Mouse (Mus musculus): ENCODE results near the gene Ifnl2. TPM values are rescaled to one million over a fixed set of nuclear protein-coding genes. Genes with fewer than 3 reads are reported as not detected.
"Not testable (repeated sequence)": the region's sequence is repeated elsewhere in the genome, so short reads cannot be mapped to it uniquely, and the experiment has no call there.

The Ifnl2 gene
- polyA plus RNA-seq, 1 experiment: not detected

DNA sequence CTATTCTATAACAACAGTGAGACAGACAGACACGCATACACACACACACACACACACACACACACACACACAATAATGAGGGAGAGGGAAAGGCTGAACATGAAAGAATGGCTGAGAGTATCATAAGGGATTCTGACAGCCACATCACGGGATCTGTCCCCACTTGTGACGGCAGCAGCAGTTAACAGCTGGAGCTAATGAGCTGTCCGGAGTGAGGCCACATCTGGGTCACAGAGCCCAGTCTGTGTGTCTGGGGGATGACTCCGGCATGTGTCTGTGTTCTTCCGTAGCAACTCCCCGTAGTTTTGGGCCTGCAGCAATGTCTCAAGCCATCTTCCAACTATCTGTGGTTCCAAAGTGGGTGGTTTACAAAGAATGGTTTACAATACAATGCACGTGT, 21.8 kb upstream of the Ifnl2 start:
- Histone ChIP-seq H3K4me1 (ENCODE audit: control insufficient read depth, insufficient read depth, low read length) (peaks cover 19% of the 10 kb centered on the region), H3K4me3 (ENCODE audit: control insufficient read depth, low read depth, low read length) (no peak overlapping the region), H3K27ac (ENCODE audit: control insufficient read depth, insufficient read depth, low read depth, low read length) (no peak overlapping the region), H3K36me3 (ENCODE audit: control insufficient read depth, insufficient read depth, low read length) (no peaks in the 10 kb centered on the region), H3K27me3 (ENCODE audit: control insufficient read depth, insufficient read depth, low read length) (no peaks in the 10 kb centered on the region)
- no peak for TF ChIP-seq POLR2A (IDR thresholded peaks at IDR 0.05; ENCODE audit: control insufficient read depth, low read depth, low read length)
- no peak for TF ChIP-seq CTCF (IDR thresholded peaks at IDR 0.05; ENCODE audit: control insufficient read depth, insufficient read depth, insufficient replicate concordance, low read depth, low read length)

DNA sequence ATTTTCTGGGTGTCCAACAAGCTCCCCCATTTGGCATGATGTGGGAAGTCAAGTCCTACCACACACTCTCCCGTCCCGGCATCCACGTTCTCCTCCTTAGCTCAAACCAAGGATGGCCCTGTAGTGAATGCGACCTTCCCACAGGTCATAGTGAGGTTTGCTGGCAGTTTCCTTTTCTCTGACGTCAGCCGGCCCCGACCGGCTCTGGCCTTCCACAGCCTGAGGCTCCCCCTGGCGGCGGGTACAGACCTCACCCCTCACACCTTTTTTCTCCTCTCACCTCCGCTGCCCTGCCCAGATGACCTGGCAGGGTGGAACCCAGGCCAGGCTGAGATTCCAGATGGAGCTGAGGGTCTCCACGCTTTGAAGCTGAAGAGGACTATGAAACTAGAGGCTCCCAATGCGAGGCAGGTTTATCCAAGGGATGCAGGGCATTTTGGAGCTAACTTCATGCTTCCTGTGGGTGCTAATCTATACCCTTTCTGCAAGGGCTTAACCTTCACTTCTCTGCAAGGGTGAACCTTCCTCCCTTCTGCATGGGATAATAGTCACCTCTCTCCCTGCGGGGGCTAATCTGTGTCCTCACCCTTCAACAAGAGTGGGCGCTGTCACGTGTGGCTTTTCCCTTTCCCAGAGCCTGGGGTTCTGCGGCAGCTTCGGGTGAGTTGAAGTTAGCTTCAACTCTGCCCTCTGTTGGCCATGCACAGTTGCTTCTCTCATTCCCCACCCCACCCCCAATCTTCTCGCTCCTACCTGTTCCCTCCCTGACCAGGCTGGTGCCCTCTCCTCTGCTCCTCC, 17.9 kb upstream of the Ifnl2 start:
- Histone ChIP-seq H3K27ac (ENCODE audit: control insufficient read depth, insufficient read depth, low read depth, low read length) (peak overlapping the region; percentile 1; the same call in 1 of the 2 replicates), H3K36me3 (ENCODE audit: control insufficient read depth, insufficient read depth, low read length) (no peaks in the 10 kb centered on the region), H3K4me1 (ENCODE audit: control insufficient read depth, insufficient read depth, low read length) (peaks cover 14% of the 10 kb centered on the region), H3K4me3 (ENCODE audit: control insufficient read depth, low read depth, low read length) (peak overlapping the region; percentile 64), H3K27me3 (ENCODE audit: control insufficient read depth, insufficient read depth, low read length) (no peaks in the 10 kb centered on the region)
- TF ChIP-seq POLR2A (IDR thresholded peaks at IDR 0.05; ENCODE audit: control insufficient read depth, low read depth, low read length) (no peak), CTCF (IDR thresholded peaks at IDR 0.05; ENCODE audit: control insufficient read depth, insufficient read depth, insufficient replicate concordance, low read depth, low read length) (peak; percentile 81)

DNA sequence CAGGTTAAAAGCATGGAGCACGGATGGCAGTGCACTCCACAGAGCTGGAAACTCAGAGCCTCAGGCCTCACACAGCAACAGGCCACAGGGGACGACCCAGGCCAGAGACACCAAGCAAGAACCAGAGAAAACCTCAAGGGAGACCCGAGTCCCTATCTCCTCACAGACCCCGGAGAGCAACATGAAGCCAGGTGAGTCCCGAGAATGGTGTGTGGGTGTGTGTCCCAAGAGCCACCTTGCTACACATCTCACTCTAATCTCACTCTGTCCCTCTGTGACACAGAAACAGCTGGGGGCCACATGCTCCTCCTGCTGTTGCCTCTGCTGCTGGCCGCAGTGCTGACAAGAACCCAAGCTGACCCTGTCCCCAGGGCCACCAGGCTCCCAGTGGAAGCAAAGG, 12.3 kb upstream of the Ifnl2 start, which contains the start of gene Ifnl3:
Gene Ifnl3, plus strand, starts transcription at position 301 of the 400 bp plus-strand sequence.
- not testable (repeated sequence) for H3K36me3 ChIP-seq (ENCODE audit: control insufficient read depth, insufficient read depth, low read length); H3K27ac ChIP-seq (ENCODE audit: control insufficient read depth, insufficient read depth, low read depth, low read length); H3K27me3 ChIP-seq (ENCODE audit: control insufficient read depth, insufficient read depth, low read length); H3K4me3 ChIP-seq (ENCODE audit: control insufficient read depth, low read depth, low read length); H3K4me1 ChIP-seq (ENCODE audit: control insufficient read depth, insufficient read depth, low read length)

DNA sequence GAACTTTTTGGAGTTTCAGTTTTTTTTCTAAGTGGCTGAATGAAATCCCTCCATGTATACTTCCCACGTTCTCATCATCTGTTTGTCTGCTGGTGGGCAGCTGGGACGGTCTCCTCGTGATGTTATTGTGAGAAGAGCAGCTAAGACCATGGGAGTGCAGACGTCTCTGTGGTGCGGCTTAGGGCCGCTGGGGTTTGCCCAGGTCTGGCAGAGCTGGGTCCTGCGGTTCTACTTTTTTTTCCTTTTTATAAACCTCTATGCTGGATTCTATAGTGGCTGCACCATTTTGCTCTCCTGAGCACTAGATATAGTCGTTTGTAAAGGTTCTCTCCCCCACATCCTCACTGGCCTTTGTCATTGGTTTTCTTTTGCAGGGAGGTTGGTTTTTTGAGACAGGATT, 1.2 kb upstream of the Ifnl2 start:
- no peak overlapping the region for H3K27ac ChIP-seq (ENCODE audit: control insufficient read depth, insufficient read depth, low read depth, low read length)

DNA sequence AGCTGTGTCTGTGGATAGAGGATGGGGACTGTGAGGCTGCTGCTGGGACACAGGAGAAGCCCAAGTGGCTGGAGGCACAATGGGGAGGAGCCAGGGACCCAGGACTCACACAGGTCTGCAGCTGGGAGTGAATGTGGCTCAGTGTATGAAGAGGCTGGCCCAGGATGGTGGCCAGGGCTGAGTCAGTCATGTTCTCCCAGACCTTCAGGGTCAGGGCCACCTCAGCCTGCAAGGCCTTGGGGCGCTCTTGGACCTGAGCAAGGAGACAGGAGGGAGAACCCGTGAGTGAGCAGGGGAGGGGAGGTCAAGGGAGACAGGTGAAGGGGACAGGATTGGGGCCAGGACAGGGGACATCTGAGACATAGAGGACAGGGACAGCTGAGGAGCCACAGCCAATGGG, 1.1 kb downstream of the Ifnl2 start:
- H3K27ac ChIP-seq (ENCODE audit: control insufficient read depth, insufficient read depth, low read depth, low read length); H3K4me3 ChIP-seq (ENCODE audit: control insufficient read depth, low read depth, low read length); H3K27me3 ChIP-seq (ENCODE audit: control insufficient read depth, insufficient read depth, low read length); H3K4me1 ChIP-seq (ENCODE audit: control insufficient read depth, insufficient read depth, low read length); H3K36me3 ChIP-seq (ENCODE audit: control insufficient read depth, insufficient read depth, low read length): not testable (repeated sequence)

More for the DNA sequence above, 1.2 kb upstream of the Ifnl2 start:
- Histone ChIP-seq H3K4me3 (ENCODE audit: control insufficient read depth, low read depth, low read length) (no peak overlapping the region), H3K4me1 (ENCODE audit: control insufficient read depth, insufficient read depth, low read length) (no peaks in the 10 kb centered on the region), H3K36me3 (ENCODE audit: control insufficient read depth, insufficient read depth, low read length) (no peaks in the 10 kb centered on the region), H3K27me3 (ENCODE audit: control insufficient read depth, insufficient read depth, low read length) (no peaks in the 10 kb centered on the region)
- TF ChIP-seq POLR2A (IDR thresholded peaks at IDR 0.05; ENCODE audit: control insufficient read depth, low read depth, low read length) (no peak), CTCF (IDR thresholded peaks at IDR 0.05; ENCODE audit: control insufficient read depth, insufficient read depth, insufficient replicate concordance, low read depth, low read length) (no peak)

DNA sequence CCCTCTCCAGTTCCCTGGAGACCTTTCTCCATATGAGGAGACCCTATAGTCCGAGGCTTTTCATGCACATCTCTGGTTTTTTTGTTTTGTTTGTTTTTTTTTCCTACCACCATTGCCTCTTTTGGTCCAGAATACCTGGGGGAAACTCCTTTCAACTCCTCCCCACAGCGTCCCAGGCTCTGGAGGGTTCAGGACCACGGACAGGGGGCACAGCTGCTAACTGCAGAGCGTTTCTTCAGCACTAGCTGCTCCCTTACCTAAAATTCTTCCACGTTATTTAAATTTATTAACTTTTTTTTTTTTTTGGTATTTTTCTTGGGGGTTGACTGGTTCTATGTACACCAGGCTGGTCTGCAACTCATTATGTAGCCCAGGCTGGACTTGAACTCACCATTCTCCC, 4.7 kb downstream of the Ifnl2 start:
- Histone ChIP-seq H3K27me3 (ENCODE audit: control insufficient read depth, insufficient read depth, low read length) (no peaks in the 10 kb centered on the region), H3K27ac (ENCODE audit: control insufficient read depth, insufficient read depth, low read depth, low read length) (no peak overlapping the region), H3K4me1 (ENCODE audit: control insufficient read depth, insufficient read depth, low read length) (no peaks in the 10 kb centered on the region), H3K36me3 (ENCODE audit: control insufficient read depth, insufficient read depth, low read length) (no peaks in the 10 kb centered on the region), H3K4me3 (ENCODE audit: control insufficient read depth, low read depth, low read length) (no peak overlapping the region)
- TF ChIP-seq POLR2A (IDR thresholded peaks at IDR 0.05; ENCODE audit: control insufficient read depth, low read depth, low read length) (no peak), CTCF (IDR thresholded peaks at IDR 0.05; ENCODE audit: control insufficient read depth, insufficient read depth, insufficient replicate concordance, low read depth, low read length) (no peak)

DNA sequence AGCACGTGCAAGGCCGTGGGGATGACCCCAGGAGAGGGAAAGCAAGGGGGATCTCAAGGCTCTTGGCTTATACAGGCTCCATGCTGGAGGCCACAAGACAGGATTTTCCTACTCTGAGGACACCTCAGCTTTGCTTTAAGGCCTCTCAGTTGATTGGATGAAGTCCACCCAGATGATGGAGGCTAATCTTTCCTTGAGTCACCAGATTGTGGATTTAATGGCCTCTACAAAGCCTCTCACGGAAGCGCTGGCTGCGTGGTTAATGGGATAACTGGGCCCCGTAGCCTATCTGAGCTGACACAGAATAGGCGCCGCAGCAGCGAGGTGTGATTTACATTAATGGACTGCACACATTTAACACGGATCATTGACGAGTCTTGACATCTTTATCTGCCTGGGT, 14.8 kb downstream of the Ifnl2 start:
- H3K36me3 ChIP-seq (ENCODE audit: control insufficient read depth, insufficient read depth, low read length): no peaks in the 10 kb centered on the region
- H3K27me3 ChIP-seq (ENCODE audit: control insufficient read depth, insufficient read depth, low read length): no peaks in the 10 kb centered on the region
- no peak overlapping the region for H3K4me3 ChIP-seq (ENCODE audit: control insufficient read depth, low read depth, low read length)
- no peak overlapping the region for H3K27ac ChIP-seq (ENCODE audit: control insufficient read depth, insufficient read depth, low read depth, low read length)
- H3K4me1 ChIP-seq (ENCODE audit: control insufficient read depth, insufficient read depth, low read length): peaks cover 12% of the 10 kb centered on the region
- TF ChIP-seq POLR2A (IDR thresholded peaks at IDR 0.05; ENCODE audit: control insufficient read depth, low read depth, low read length) (no peak), CTCF (IDR thresholded peaks at IDR 0.05; ENCODE audit: control insufficient read depth, insufficient read depth, insufficient replicate concordance, low read depth, low read length) (no peak)

DNA sequence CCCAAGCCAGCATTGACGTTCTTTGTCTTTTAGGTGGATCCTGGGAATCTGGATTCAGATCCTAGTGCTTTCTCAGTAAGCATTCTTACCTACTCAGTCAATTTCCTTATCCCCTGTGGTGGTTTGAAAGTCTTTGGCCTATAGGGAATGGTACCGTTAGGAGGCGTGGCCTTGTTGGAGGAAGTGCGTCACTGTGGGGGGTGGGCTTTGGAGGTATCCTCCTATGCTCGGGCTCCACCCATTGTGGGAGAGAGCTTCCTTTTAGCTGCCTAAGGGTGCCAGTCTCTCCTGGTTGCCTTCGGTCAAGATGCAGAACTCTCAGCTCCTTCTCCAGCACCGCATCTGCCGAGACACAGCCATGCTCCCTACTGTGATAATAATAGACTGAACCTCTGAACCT, 17.9 kb downstream of the Ifnl2 start:
- Histone ChIP-seq H3K36me3 (ENCODE audit: control insufficient read depth, insufficient read depth, low read length) (no peaks in the 10 kb centered on the region), H3K27me3 (ENCODE audit: control insufficient read depth, insufficient read depth, low read length) (no peaks in the 10 kb centered on the region), H3K4me1 (ENCODE audit: control insufficient read depth, insufficient read depth, low read length) (peaks cover 19% of the 10 kb centered on the region), H3K4me3 (ENCODE audit: control insufficient read depth, low read depth, low read length) (peak overlapping the region; percentile 85), H3K27ac (ENCODE audit: control insufficient read depth, insufficient read depth, low read depth, low read length) (peak overlapping the region; percentile 89)
- TF ChIP-seq POLR2A (IDR thresholded peaks at IDR 0.05; ENCODE audit: control insufficient read depth, low read depth, low read length) (peak; percentile 75; the same call in 1 of the 2 replicates), CTCF (IDR thresholded peaks at IDR 0.05; ENCODE audit: control insufficient read depth, insufficient read depth, insufficient replicate concordance, low read depth, low read length) (no peak)

Data from testis, adult 2 months (tissue).